17 mouse cellular contexts compared by ENCODE assay signal in the genomic region with DNA sequence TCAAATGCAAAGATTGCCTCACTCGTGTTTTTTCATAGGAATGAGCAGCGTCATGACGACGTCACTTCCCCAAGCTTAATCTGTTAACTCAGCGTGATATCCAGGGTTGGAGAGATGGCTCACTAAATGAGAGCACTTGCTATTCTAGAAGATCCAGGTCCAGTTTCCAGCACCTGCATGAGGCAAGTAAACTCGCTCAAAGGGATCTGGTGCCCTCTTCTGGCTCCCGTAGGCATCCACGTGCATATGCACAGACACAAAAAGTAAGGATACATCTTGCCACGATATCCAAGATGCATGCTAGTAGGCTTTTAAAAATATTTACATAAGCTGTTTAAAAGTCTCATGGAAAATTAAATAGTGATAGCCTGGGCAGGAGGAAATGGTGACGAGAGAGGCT. TPM values are rescaled to one million over a fixed set of nuclear protein-coding genes. Genes with fewer than 3 reads are reported as not detected.
DNase-seq lines count a peak whose midpoint lies in the region; ATAC-seq and TF ChIP-seq lines count a peak whose summit lies in the region.
"Had no signal": no experiment of that assay in that cellular context is flagged by ENCODE, and none has a peak within 500 bp of the region (broad histone marks: within the 10 kb centered on the region; RNA-seq: fewer than 3 reads in every experiment).

No protein-coding gene starts in this region.

- peak; percentile 40 for TF ChIP-seq CTCF in heart, adult 2 months (IDR thresholded peaks at IDR 0.05)
- TF ChIP-seq CTCF in lung, embryonic 14.5 days (IDR thresholded peaks at IDR 0.05; ENCODE audit: low read depth): peak; percentile 32; the same call in 1 of the 2 replicates
- TF ChIP-seq CTCF in E14TG2a.4 (conservative IDR thresholded peaks at IDR 0.05; ENCODE audit: low read length): peak; percentile 75

- H3K9ac ChIP-seq in heart, adult 2 months (ENCODE audit: low read depth, low read length): no peak overlapping the region
- H3K9ac ChIP-seq in lung, embryonic 14.5 days: no peak overlapping the region
- H3K9ac ChIP-seq in forebrain, embryonic 16.5 days (replicated peaks; ENCODE audit: low read depth, low read length): no peak overlapping the region
- H3K9ac ChIP-seq: limb, embryonic 15.5 days; midbrain, embryonic 12.5 days had no signal

- no peaks in the 10 kb centered on the region for H3K36me3 ChIP-seq in heart, adult 2 months (ENCODE audit: control insufficient read depth, insufficient read depth, low read length)
- H3K36me3 ChIP-seq in lung, embryonic 14.5 days (ENCODE audit: insufficient read depth): no peaks in the 10 kb centered on the region
- no peaks in the 10 kb centered on the region for H3K36me3 ChIP-seq in E14TG2a.4 (ENCODE audit: insufficient read depth, low read length)
- H3K36me3 ChIP-seq in forebrain, embryonic 16.5 days (ENCODE audit: control insufficient read depth, insufficient read depth): no peaks in the 10 kb centered on the region
- H3K36me3 ChIP-seq: midbrain, embryonic 12.5 days had no signal

- no peaks in the 10 kb centered on the region for H3K9me3 ChIP-seq in lung, embryonic 14.5 days (ENCODE audit: low read depth, low read length)
- H3K9me3 ChIP-seq in E14TG2a.4 (ENCODE audit: low read length): no peaks in the 10 kb centered on the region
- H3K9me3 ChIP-seq in forebrain, embryonic 16.5 days (ENCODE audit: control insufficient read depth, low read length): peaks cover 3% of the 10 kb centered on the region; the same call in 1 of the 2 replicates
- H3K9me3 ChIP-seq: limb, embryonic 15.5 days; midbrain, embryonic 12.5 days had no signal

- intact Hi-C loops in heart, adult 2 months (cut with DNase I): no loop called here

- DNase-seq in heart, adult 2 months: no peak
- no peak for DNase-seq in heart, adult 8-10 months (ENCODE audit: low spot score)
- no peak for DNase-seq in lung, embryonic 14.5 days
- no peak for DNase-seq in lung, adult 18-20 months
- peak; percentile 75 for DNase-seq in ZHBTc4 (ENCODE audit: low read depth, low spot score)
- no peak for DNase-seq in adrenal gland, postnatal 14 days
- DNase-seq: cerebellum, adult 9-10 months; kidney, adult 9 months; lung, postnatal 36 days; right cerebral cortex, adult 18-20 months had no signal

- ATAC-seq in lung, embryonic 14.5 days (ENCODE audit: insufficient read depth): no peak
- no peak for ATAC-seq in forebrain, embryonic 16.5 days
- ATAC-seq: forebrain, embryonic 14.5 days; hindbrain, postnatal 0 days had no signal

- no peak overlapping the region for H3K27ac ChIP-seq in heart, adult 2 months
- H3K27ac ChIP-seq in lung, embryonic 14.5 days (ENCODE audit: low read depth): no peak overlapping the region
- H3K27ac ChIP-seq in forebrain, embryonic 16.5 days (ENCODE audit: low read length): no peak overlapping the region
- H3K27ac ChIP-seq: hindbrain, postnatal 0 days; left cerebral cortex, adult 2 months; limb, embryonic 15.5 days; midbrain, embryonic 12.5 days had no signal

- no peaks in the 10 kb centered on the region for H3K79me2 ChIP-seq in heart, adult 2 months (replicated peaks; ENCODE audit: control insufficient read depth, insufficient read depth, low read length)

- no peak for TF ChIP-seq EP300 in heart, adult 2 months (IDR thresholded peaks at IDR 0.05; ENCODE audit: insufficient read depth, low read depth, low read length)

- no peaks in the 10 kb centered on the region for H3K27me3 ChIP-seq in heart, adult 2 months (ENCODE audit: control insufficient read depth, insufficient read depth, low read length)
- H3K27me3 ChIP-seq in lung, embryonic 14.5 days (ENCODE audit: insufficient read depth, low read length): no peaks in the 10 kb centered on the region
- peaks cover 8% of the 10 kb centered on the region; the same call in 1 of the 2 replicates for H3K27me3 ChIP-seq in E14TG2a.4 (ENCODE audit: insufficient read depth, low read length)
- no peaks in the 10 kb centered on the region for H3K27me3 ChIP-seq in forebrain, embryonic 16.5 days (replicated peaks; ENCODE audit: control insufficient read depth, insufficient read depth, low read length)
- H3K27me3 ChIP-seq: limb, embryonic 15.5 days had no signal

- H3K4me3 ChIP-seq in heart, adult 2 months: no peak overlapping the region
- no peak overlapping the region for H3K4me3 ChIP-seq in lung, embryonic 14.5 days (ENCODE audit: low read depth, low read length)
- no peak overlapping the region for H3K4me3 ChIP-seq in E14TG2a.4 (replicated peaks; ENCODE audit: low read length)
- H3K4me3 ChIP-seq in forebrain, embryonic 16.5 days (replicated peaks; ENCODE audit: low read length): no peak overlapping the region
- H3K4me3 ChIP-seq: left cerebral cortex, adult 2 months; limb, embryonic 15.5 days; midbrain, embryonic 12.5 days had no signal

- H3K4me2 ChIP-seq in lung, embryonic 14.5 days: no peak overlapping the region
- H3K4me2 ChIP-seq in forebrain, embryonic 16.5 days (ENCODE audit: low read length): no peak overlapping the region
- H3K4me2 ChIP-seq: limb, embryonic 15.5 days; midbrain, embryonic 12.5 days had no signal

- 78% methylated on average over 10 of the region's 10 CpGs for WGBS in heart, adult 2 months
- WGBS in lung, embryonic 14.5 days: 69% methylated on average over 10 of the region's 10 CpGs
- WGBS in forebrain, embryonic 16.5 days: 84% methylated on average over 10 of the region's 10 CpGs

- no peaks in the 10 kb centered on the region for H3K4me1 ChIP-seq in heart, adult 2 months (ENCODE audit: control insufficient read depth, insufficient read depth, low read length)
- H3K4me1 ChIP-seq in lung, embryonic 14.5 days (ENCODE audit: insufficient read depth): no peaks in the 10 kb centered on the region
- peaks cover under 1% of the 10 kb centered on the region for H3K4me1 ChIP-seq in E14TG2a.4 (replicated peaks; ENCODE audit: low read depth, low read length)
- no peaks in the 10 kb centered on the region for H3K4me1 ChIP-seq in forebrain, embryonic 16.5 days (replicated peaks; ENCODE audit: control insufficient read depth, insufficient read depth, low read length)
- H3K4me1 ChIP-seq: limb, embryonic 15.5 days; midbrain, embryonic 12.5 days had no signal

- no peak for TF ChIP-seq POLR2A in heart, adult 2 months (IDR thresholded peaks at IDR 0.05; ENCODE audit: insufficient read depth, low read depth, low read length)

RNA-seq across cellular contexts. Expression of a gene that starts 55.8 kb away (rescaled TPM):
- total RNA-seq in heart, adult 2 months (2021): 10 to 100 TPM; 12.7 to 13.8 TPM
- polyA plus RNA-seq in heart, adult 2 months (2012; rRNA removed): 6.2 and 10.1 TPM in 2 replicates
- total RNA-seq in heart, adult 8-10 months (2022): 10 to 100 TPM; 11.7 to 13.0 (median 12.3) TPM
- 16.1 and 18.2 TPM in 2 replicates for polyA plus RNA-seq in lung, embryonic 14.5 days (2014; fragmentation: Nextera tagmentation; extraction: Ambion mirVana)
- 23.3 and 25.8 TPM in 2 replicates for total RNA-seq in adrenal gland, postnatal 14 days (2021)
- 35.5 and 35.6 TPM in 2 replicates for polyA plus RNA-seq in forebrain, embryonic 16.5 days (2015; fragmentation: Nextera tagmentation; extraction: Ambion mirVana)
